Mouse (Mus musculus): ENCODE results near the gene Cnot4. TPM values are rescaled to one million over a fixed set of nuclear protein-coding genes. Genes with fewer than 3 reads are reported as not detected.
A peak's percentile ranks its signal among the peaks of the same experiment; 100 is the strongest.

The Cnot4 gene
- polyA plus RNA-seq, 1 experiment = 5.3 TPM

- TF ChIP-seq CTCF (IDR thresholded peaks at IDR 0.05; ENCODE audit: extremely low read depth, insufficient read length, insufficient replicate concordance, low read depth, low read length) = no peak
- TF ChIP-seq POLR2A (IDR thresholded peaks at IDR 0.05; ENCODE audit: low read depth, low read length) = no peak
- no peaks in the 10 kb centered on the region for H3K36me3 ChIP-seq (ENCODE audit: control insufficient read depth, insufficient read depth, low read length)
These were observed 21.0 kb upstream of the Cnot4 start for GRCm38 (mm10) chr6:35154540-35154939.

GRCm38 (mm10) chr6:35147726-35148422 lies 14.3 kb upstream of the Cnot4 start:
- Histone ChIP-seq H3K4me3 (ENCODE audit: low read depth, low read length) (no peak overlapping the region), H3K27ac (ENCODE audit: insufficient read depth, low read depth, low read length) (no peak overlapping the region), H3K4me1 (ENCODE audit: control insufficient read depth, insufficient read depth, insufficient read length, low read length) (peaks cover 7% of the 10 kb centered on the region; the same call in 1 of the 2 replicates), H3K27me3 (ENCODE audit: control insufficient read depth, insufficient read depth, low read length) (no peaks in the 10 kb centered on the region), H3K36me3 (ENCODE audit: control insufficient read depth, insufficient read depth, low read length) (no peaks in the 10 kb centered on the region)
- WGBS = 75% methylated on average over 3 of the region's 3 CpGs
- TF ChIP-seq CTCF (IDR thresholded peaks at IDR 0.05; ENCODE audit: extremely low read depth, insufficient read length, insufficient replicate concordance, low read depth, low read length) (no peak), POLR2A (IDR thresholded peaks at IDR 0.05; ENCODE audit: low read depth, low read length) (no peak)

More at GRCm38 (mm10) chr6:35154540-35154939, 21.0 kb upstream of the Cnot4 start:
- H3K27ac ChIP-seq (ENCODE audit: insufficient read depth, low read depth, low read length) = no peak overlapping the region
- H3K4me1 ChIP-seq (ENCODE audit: control insufficient read depth, insufficient read depth, insufficient read length, low read length) = peaks cover under 1% of the 10 kb centered on the region; the same call in 1 of the 2 replicates
- no peaks in the 10 kb centered on the region for H3K27me3 ChIP-seq (ENCODE audit: control insufficient read depth, insufficient read depth, low read length)
- no peak overlapping the region for H3K4me3 ChIP-seq (ENCODE audit: low read depth, low read length)

- H3K4me3 ChIP-seq (ENCODE audit: low read depth, low read length) = no peak overlapping the region
- no peaks in the 10 kb centered on the region for H3K36me3 ChIP-seq (ENCODE audit: control insufficient read depth, insufficient read depth, low read length)
- TF ChIP-seq CTCF (IDR thresholded peaks at IDR 0.05; ENCODE audit: extremely low read depth, insufficient read length, insufficient replicate concordance, low read depth, low read length) (no peak), POLR2A (IDR thresholded peaks at IDR 0.05; ENCODE audit: low read depth, low read length) (no peak)
- no peaks in the 10 kb centered on the region for H3K27me3 ChIP-seq (ENCODE audit: control insufficient read depth, insufficient read depth, low read length)
- H3K27ac ChIP-seq (ENCODE audit: insufficient read depth, low read depth, low read length) = no peak overlapping the region
- WGBS = 89% methylated on average over 2 of the region's 2 CpGs
- H3K4me1 ChIP-seq (ENCODE audit: control insufficient read depth, insufficient read depth, insufficient read length, low read length) = peaks cover 7% of the 10 kb centered on the region; the same call in 1 of the 2 replicates
These were observed 12.0 kb upstream of the Cnot4 start for GRCm38 (mm10) chr6:35145569-35145968.

GRCm38 (mm10) chr6:35140351-35140750 lies 6.8 kb upstream of the Cnot4 start:
- TF ChIP-seq POLR2A (IDR thresholded peaks at IDR 0.05; ENCODE audit: low read depth, low read length) (no peak), CTCF (IDR thresholded peaks at IDR 0.05; ENCODE audit: extremely low read depth, insufficient read length, insufficient replicate concordance, low read depth, low read length) (no peak)
- no peak overlapping the region for H3K4me3 ChIP-seq (ENCODE audit: low read depth, low read length)
- H3K27me3 ChIP-seq (ENCODE audit: control insufficient read depth, insufficient read depth, low read length) = no peaks in the 10 kb centered on the region
- no peak overlapping the region for H3K27ac ChIP-seq (ENCODE audit: insufficient read depth, low read depth, low read length)
- no peaks in the 10 kb centered on the region for H3K36me3 ChIP-seq (ENCODE audit: control insufficient read depth, insufficient read depth, low read length)
- no peaks in the 10 kb centered on the region for H3K4me1 ChIP-seq (ENCODE audit: control insufficient read depth, insufficient read depth, insufficient read length, low read length)
- WGBS = 94% methylated on average over 1 of the region's 1 CpGs

GRCm38 (mm10) chr6:35134844-35135243 lies 1.3 kb upstream of the Cnot4 start:
- Histone ChIP-seq H3K27me3 (ENCODE audit: control insufficient read depth, insufficient read depth, low read length) (no peaks in the 10 kb centered on the region), H3K4me1 (ENCODE audit: control insufficient read depth, insufficient read depth, insufficient read length, low read length) (peaks cover 2% of the 10 kb centered on the region; the same call in 1 of the 2 replicates), H3K27ac (ENCODE audit: insufficient read depth, low read depth, low read length) (no peak overlapping the region), H3K4me3 (ENCODE audit: low read depth, low read length) (no peak overlapping the region), H3K36me3 (ENCODE audit: control insufficient read depth, insufficient read depth, low read length) (no peaks in the 10 kb centered on the region)
- TF ChIP-seq POLR2A (IDR thresholded peaks at IDR 0.05; ENCODE audit: low read depth, low read length) (no peak), CTCF (IDR thresholded peaks at IDR 0.05; ENCODE audit: extremely low read depth, insufficient read length, insufficient replicate concordance, low read depth, low read length) (no peak)
- 26% methylated on average over 2 of the region's 2 CpGs for WGBS

- WGBS = 0% methylated on average over 22 of the region's 25 CpGs
- Histone ChIP-seq H3K4me3 (ENCODE audit: low read depth, low read length) (peak overlapping the region; percentile 87), H3K27ac (ENCODE audit: insufficient read depth, low read depth, low read length) (peak overlapping the region; percentile 65), H3K27me3 (ENCODE audit: control insufficient read depth, insufficient read depth, low read length) (no peaks in the 10 kb centered on the region), H3K4me1 (ENCODE audit: control insufficient read depth, insufficient read depth, insufficient read length, low read length) (peaks cover 2% of the 10 kb centered on the region; the same call in 1 of the 2 replicates), H3K36me3 (ENCODE audit: control insufficient read depth, insufficient read depth, low read length) (no peaks in the 10 kb centered on the region)
- no peak for TF ChIP-seq CTCF (IDR thresholded peaks at IDR 0.05; ENCODE audit: extremely low read depth, insufficient read length, insufficient replicate concordance, low read depth, low read length)
- no peak for TF ChIP-seq POLR2A (IDR thresholded peaks at IDR 0.05; ENCODE audit: low read depth, low read length)
These were observed 312 bp downstream of the Cnot4 start for GRCm38 (mm10) chr6:35133246-35133578.

GRCm38 (mm10) chr6:35132806-35133205 lies 718 bp downstream of the Cnot4 start:
- 1% methylated on average over 11 of the region's 11 CpGs for WGBS
- Histone ChIP-seq H3K27me3 (ENCODE audit: control insufficient read depth, insufficient read depth, low read length) (no peaks in the 10 kb centered on the region), H3K36me3 (ENCODE audit: control insufficient read depth, insufficient read depth, low read length) (no peaks in the 10 kb centered on the region), H3K4me3 (ENCODE audit: low read depth, low read length) (peak overlapping the region; percentile 87), H3K4me1 (ENCODE audit: control insufficient read depth, insufficient read depth, insufficient read length, low read length) (peaks cover 2% of the 10 kb centered on the region; the same call in 1 of the 2 replicates), H3K27ac (ENCODE audit: insufficient read depth, low read depth, low read length) (0 out of 2 replicates have a peak overlapping the region, but pooled peaks have one; percentile 3)
- TF ChIP-seq CTCF (IDR thresholded peaks at IDR 0.05; ENCODE audit: extremely low read depth, insufficient read length, insufficient replicate concordance, low read depth, low read length) = no peak
- TF ChIP-seq POLR2A (IDR thresholded peaks at IDR 0.05; ENCODE audit: low read depth, low read length) = no peak

All from small intestine, adult 2 months (tissue).